Mouse (Mus musculus) spleen, adult 2 months (tissue): ENCODE data around the gene Fcgr1. TPM values are rescaled to one million over a fixed set of nuclear protein-coding genes. Genes with fewer than 3 reads are reported as not detected.

Experiments used
- DNase-seq, 2 experiments: peaks; one replicate each; pipeline versions ENCODE4 v3.0.0 to v3.0.0-alpha.2; 2012 to 2021; ENCODE audit warnings: low spot score in 2 of 2, low read depth in 1 of 2
- H3K27ac ChIP-seq: fragments of 200-500 bp; 2 replicates; pipeline ENCODE4 v1.5.1; 2012; ENCODE audit warnings: low read length, inconsistent platforms; ENCODE audit not compliant: insufficient read depth
- H3K27me3 ChIP-seq: fragments of 200-500 bp; 2 replicates; pipeline ENCODE4 v1.6.1; 2012; ENCODE audit warnings: mild to moderate bottlenecking, moderate library complexity, low read length, inconsistent platforms; ENCODE audit not compliant: control insufficient read depth, insufficient read depth
- H3K36me3 ChIP-seq: fragments of 200-500 bp; 2 replicates; pipeline ENCODE4 v1.6.1; 2012; ENCODE audit warnings: mild to moderate bottlenecking, low read length, inconsistent platforms; ENCODE audit not compliant: control insufficient read depth, insufficient read depth
- H3K4me1 ChIP-seq: fragments of 200-500 bp; 2 replicates; pipeline ENCODE4 v1.6.1; 2011; ENCODE audit warnings: inconsistent platforms; ENCODE audit not compliant: control insufficient read depth, insufficient read depth, insufficient read length
- H3K4me3 ChIP-seq: fragments of 200-500 bp; 2 replicates; pipeline ENCODE4 v1.5.1; 2011; ENCODE audit warnings: mild to moderate bottlenecking, inconsistent platforms; ENCODE audit not compliant: insufficient read depth, insufficient read length; ENCODE audit errors: extremely low read depth
- CTCF ChIP-seq: fragments of 200-500 bp; IDR thresholded peaks from 2 replicates; pipeline ENCODE4 v1.5.1; 2011; ENCODE audit warnings: mild to moderate bottlenecking, inconsistent platforms; ENCODE audit not compliant: insufficient read depth, insufficient read length, insufficient replicate concordance; ENCODE audit errors: extremely low read depth
- POLR2A ChIP-seq: fragments of 200-500 bp; IDR thresholded peaks from 2 replicates; pipeline ENCODE4 v1.6.1; 2011; ENCODE audit warnings: low read depth, low read length, inconsistent platforms
- WGBS: fragments of 180-500 bp; shearing (Covaris S2); methylation state at CpG from one replicate; pipeline ENCODE4 v1.1.7; 2018; 5-methylcytosine and 5-hydroxymethylcytosine counted together
- polyA plus RNA-seq: library from polyadenylated mRNA; depleted of rRNA; stranded (reverse); fragments of >200 nt; gene quantifications from 2 replicates; pipeline ENCODE4 v1.2.3, GENCODE M21; 2012

Gene Fcgr1
- polyA plus RNA-seq, 1 experiment = 6.0 TPM

DNA sequence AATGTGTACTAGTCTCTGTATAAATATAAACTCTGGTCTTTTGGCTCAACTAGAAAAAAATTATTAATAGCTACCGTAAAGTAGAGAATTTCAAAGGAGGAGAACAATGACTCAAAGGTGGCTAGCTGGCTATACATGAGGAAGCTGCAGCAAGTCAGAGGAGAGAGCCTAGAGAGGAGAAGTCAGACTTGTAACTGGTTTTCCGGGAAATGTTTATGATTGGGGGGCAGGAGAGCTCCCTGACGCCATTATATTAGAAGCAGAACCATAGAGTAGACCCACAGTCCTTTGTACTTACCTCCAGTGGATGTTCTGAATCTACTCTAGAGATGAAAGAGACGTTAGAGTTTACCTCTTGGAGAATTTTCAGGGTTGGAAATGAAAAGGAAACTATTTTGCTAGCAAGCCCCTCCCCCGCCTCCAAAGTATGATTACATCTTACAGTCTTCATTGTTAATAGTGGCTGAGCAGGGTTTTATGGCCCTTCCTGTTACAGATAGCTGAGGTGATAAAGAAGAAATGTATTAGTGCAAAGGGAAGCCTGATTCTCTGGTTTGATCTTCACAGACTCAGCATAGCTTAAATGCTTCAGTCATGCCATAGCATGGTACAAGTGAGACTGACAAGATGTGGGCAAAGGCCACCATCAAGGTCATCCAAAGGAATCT is 37.7 kb downstream of the Fcgr1 start:
- Histone ChIP-seq H3K36me3 (no peaks in the 10 kb centered on the region), H3K4me1 (no peaks in the 10 kb centered on the region; the same call in 1 of the 2 replicates), H3K27ac (no peak overlapping the region), H3K27me3 (no peaks in the 10 kb centered on the region), H3K4me3 (no peak overlapping the region)
- 62% methylated on average over 5 of the region's 5 CpGs for WGBS
- no peak for DNase-seq
- no peak for TF ChIP-seq CTCF
- TF ChIP-seq POLR2A = no peak

DNA sequence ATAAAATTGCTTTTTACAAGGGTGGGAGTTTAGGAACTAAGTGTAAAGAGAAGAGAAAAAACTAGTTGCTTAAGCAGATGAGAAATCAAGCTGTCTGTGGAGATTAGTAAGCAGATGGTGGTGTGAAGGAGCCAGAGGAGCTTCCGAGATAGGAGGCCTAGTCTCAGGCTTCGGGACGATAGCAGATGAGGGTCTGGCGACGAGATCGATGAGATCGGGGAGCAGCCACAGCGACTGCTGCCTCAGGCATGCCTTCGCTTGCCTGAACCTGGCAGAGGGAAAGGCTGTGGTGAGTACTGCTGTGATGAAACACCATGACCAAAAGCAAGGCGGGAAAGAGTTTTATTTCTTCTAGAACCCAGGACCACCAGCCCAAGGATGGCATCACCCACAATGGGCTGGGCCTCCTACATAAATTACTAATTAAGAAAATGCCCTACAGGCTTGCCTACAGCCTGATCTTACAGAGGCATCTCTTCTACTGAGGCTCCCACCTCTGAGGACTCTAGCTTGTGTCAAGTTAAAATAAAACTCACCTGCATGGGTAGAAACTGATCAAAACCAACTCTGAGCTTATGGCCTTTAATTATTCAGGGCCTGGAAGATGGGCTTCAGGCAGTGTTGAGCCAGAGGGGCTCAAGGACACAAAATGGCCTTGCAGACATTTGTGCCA is 39.0 kb downstream of the Fcgr1 start:
- DNase-seq = no peak
- H3K4me1 ChIP-seq = no peaks in the 10 kb centered on the region; the same call in 1 of the 2 replicates
- no peaks in the 10 kb centered on the region for H3K36me3 ChIP-seq
- no peaks in the 10 kb centered on the region for H3K27me3 ChIP-seq
- TF ChIP-seq CTCF (no peak), POLR2A (no peak)
- WGBS = 85% methylated on average over 10 of the region's 10 CpGs
- no peak overlapping the region for H3K27ac ChIP-seq
- H3K4me3 ChIP-seq = no peak overlapping the region

DNA sequence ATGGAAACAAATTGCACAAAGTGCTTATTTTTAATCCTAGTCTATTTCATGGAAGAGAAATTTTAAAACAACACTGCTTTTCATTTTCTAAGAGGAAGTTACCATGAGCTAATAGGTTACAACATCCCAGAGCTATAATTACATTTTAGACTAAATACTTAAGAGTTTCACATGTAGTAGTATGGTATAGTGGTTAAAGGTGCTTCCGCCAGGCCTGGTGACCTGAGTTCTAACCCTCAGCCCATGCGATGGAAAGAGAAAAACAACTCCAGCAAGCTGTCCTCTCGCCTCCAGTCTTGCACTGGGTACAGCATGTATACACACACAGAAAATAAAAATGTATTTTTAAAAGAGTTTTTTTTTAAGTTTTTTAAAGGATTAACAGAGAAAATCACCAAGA is 42.0 kb downstream of the Fcgr1 start:
- no peaks in the 10 kb centered on the region; the same call in 1 of the 2 replicates for H3K4me1 ChIP-seq
- 34% methylated on average over 3 of the region's 3 CpGs for WGBS
- H3K27ac ChIP-seq = peak overlapping the region; percentile 73; the same call in 1 of the 2 replicates

GRCm38 (mm10) chr3:96250890-96251289 is 42.9 kb downstream of the Fcgr1 start:
- Histone ChIP-seq H3K36me3 (no peaks in the 10 kb centered on the region), H3K4me1 (no peaks in the 10 kb centered on the region), H3K4me3 (no peak overlapping the region), H3K27ac (peak overlapping the region; percentile 43), H3K27me3 (no peaks in the 10 kb centered on the region)
- 72% methylated on average over 3 of the region's 3 CpGs for WGBS
- DNase-seq = no peak
- TF ChIP-seq POLR2A (no peak), CTCF (no peak)

More for the DNA sequence above, 42.0 kb downstream of the Fcgr1 start:
- H3K36me3 ChIP-seq = no peaks in the 10 kb centered on the region
- no peak for DNase-seq
- no peaks in the 10 kb centered on the region for H3K27me3 ChIP-seq
- no peak overlapping the region for H3K4me3 ChIP-seq
- no peak for TF ChIP-seq POLR2A
- TF ChIP-seq CTCF = no peak

- 88% methylated on average over 4 of the region's 4 CpGs for WGBS
- DNase-seq = no peak
These were observed 44.8 kb downstream of the Fcgr1 start for GRCm38 (mm10) chr3:96249034-96249345.

DNA sequence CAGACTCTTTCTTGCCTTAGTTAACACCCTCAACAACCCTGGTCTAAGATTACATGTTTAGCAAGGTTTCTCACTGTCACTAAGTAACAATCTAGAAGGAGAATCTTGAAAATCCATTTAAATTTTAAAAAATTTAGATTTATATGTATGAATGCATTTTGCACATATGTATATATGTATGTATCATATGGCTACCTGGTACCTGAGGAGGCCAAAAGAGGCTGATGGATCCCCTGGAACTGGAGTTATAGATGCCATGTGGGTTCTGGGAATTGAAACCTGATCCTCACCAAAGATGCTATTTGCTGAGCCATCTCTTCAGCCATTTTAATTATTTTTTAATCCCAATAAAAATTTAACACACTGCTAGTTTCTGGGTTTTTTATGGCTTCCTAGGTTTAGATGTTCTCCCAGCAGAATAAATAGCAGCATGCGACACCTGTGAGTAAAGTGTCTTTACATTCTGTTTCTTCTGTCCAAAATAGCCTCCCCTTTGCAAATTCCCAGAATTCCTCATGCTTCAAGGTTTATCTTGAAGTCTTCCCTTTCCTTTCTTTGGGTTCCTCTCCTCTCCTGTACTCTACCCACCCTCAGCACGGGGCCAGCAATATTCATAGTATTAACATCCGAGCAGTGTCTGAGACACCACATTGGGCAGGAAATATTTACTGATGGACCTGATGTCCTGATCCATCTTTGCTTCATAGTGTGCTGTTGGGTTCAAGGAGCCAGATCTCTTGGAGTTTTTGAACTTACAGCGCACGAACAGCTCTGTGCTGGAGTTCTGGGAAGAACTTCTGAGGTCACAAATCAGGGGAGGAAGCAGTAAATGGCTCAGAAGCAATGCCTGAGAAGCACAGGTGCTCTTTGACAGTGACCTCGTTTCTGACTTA is 45.4 kb downstream of the Fcgr1 start:
- no peak for TF ChIP-seq POLR2A
- TF ChIP-seq CTCF = no peak
- no peak overlapping the region for H3K27ac ChIP-seq
- no peaks in the 10 kb centered on the region for H3K36me3 ChIP-seq
- DNase-seq = no peak
- 68% methylated on average over 6 of the region's 6 CpGs for WGBS
- no peak overlapping the region; the same call in 1 of the 2 replicates for H3K4me3 ChIP-seq
- peaks cover 7% of the 10 kb centered on the region; the same call in 1 of the 2 replicates for H3K4me1 ChIP-seq
- H3K27me3 ChIP-seq = no peaks in the 10 kb centered on the region

More at GRCm38 (mm10) chr3:96249034-96249345, 44.8 kb downstream of the Fcgr1 start:
- Histone ChIP-seq H3K4me3 (no peak overlapping the region), H3K27ac (no peak overlapping the region), H3K36me3 (no peaks in the 10 kb centered on the region), H3K4me1 (peaks cover 4% of the 10 kb centered on the region; the same call in 1 of the 2 replicates), H3K27me3 (no peaks in the 10 kb centered on the region)
- TF ChIP-seq CTCF = no peak
- TF ChIP-seq POLR2A = no peak
